Mouse (Mus musculus) megakaryocyte progenitor cell, adult 5-6 weeks (primary cell): ENCODE measurements at regions not wholly inside any gene's neighbourhood (a gene's known extent, or its start where the extent isn't known, plus 50 kb on each side); places are given as distances from the start of the nearest gene placed in this dataset.

Experiments
- ATAC-seq: replicated peaks from 2 replicates; pipeline ENCODE4 v1.8.0; 2016; ENCODE audit warnings: mild to moderate bottlenecking, moderate TSS enrichment, inconsistent platforms; ENCODE audit not compliant: poor library complexity

DNA sequence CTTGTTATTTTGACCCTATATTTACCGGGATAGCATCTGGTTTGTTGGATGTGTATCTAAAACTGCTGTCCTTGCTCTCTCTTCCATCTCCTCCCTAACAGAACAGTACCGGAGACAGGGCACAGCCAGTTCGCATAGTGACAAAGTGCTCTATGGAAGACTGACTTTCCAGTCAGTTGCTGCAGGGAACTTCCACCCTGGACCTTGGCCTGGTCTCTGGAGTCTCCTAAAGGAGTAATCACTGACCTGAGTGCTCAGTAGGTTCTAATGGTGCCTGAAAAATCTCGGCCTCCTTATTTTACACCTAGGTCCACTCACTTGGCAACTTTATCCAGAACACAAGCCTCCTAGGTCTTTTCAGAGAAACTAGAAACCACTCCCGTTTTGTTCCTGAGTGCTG lies 130.9 kb upstream of the Hmgn3 start:
- no peak for ATAC-seq

DNA sequence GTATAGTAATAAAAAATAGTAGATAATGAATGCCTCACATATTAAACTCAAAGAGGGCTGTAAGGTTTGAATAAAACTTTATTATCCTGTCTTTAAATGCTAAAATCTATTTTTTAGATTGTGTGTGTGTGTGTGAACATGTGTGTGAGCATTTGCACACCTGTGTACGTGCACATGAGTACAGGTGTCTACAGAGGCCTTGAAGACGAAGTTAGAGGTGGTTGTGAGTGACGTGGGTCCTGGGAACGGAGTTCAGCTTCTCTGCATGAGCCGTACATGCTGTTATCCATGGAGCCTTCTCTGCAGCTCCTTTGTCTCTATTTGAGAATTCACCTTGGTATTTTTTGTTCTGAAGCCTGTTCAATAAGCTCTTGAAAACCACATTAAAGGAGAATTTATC lies 129.8 kb upstream of the Hmgn3 start:
- ATAC-seq = no peak

- no peak for ATAC-seq
These were observed 127.0 kb upstream of the Hmgn3 start for GRCm38 (mm10) chr9:83273361-83273975.

DNA sequence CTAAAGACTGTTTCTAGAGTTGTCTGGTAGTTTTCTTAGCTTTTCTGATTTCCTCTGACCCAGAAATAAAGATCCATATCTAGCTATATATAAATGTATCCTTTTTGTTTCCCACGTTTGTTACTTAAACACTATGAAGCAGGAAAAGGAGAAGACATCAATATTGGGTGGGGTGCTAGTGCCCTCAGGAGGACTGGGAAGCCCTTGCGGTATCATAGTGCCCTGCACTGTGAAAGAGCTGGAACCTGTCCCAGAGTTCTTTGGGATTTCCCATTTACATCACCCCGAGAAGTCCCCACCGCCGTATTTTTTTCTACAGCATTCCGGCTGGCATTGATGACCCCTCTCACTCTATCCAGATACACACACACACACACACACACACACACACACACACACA lies 119.3 kb upstream of the Hmgn3 start:
- 0 out of 2 replicates have a peak, but pooled peaks have one; percentile 37 for ATAC-seq

GRCm38 (mm10) chr9:83259511-83259910 lies 113.0 kb upstream of the Hmgn3 start:
- ATAC-seq = no peak

DNA sequence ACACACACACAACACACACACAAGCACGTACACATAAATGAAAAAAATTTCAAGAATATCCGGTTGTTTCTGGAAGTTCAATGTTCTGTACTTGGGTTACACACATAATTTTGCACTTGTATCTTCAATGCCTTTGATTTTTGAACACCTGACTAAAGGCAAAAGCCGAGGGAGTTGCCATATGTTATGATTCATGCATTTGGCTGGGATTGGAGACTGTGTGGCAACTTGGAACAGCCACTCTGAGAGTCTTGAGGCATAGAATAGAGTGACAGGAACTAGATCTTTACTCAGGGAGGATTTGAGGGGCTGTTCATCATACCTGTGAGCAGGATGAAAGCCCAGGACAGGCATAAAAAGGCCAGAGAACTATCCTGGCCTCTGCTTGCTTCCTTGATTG lies 112.5 kb upstream of the Hmgn3 start:
- ATAC-seq = no peak

GRCm38 (mm10) chr9:83258476-83258875 lies 112.0 kb upstream of the Hmgn3 start:
- ATAC-seq = no peak

DNA sequence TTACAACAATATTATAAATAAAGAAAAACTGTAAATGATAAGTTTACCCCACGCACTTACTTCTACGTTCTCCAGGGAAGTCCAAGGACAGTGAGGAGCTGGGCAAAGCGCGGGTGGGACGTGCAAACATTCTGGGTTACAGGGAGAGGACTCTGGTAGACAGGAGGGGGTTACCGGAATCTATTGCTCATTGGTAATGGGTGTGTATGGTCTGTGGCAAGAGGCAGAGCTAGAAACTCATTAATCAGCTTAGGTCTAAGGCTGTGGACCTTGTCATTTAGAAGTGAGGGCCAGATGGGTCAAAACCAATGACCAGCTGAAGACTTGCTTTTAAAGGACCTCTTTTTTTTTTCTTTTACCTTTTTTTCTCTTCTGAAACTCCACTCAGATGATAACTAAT lies 107.9 kb upstream of the Hmgn3 start:
- no peak for ATAC-seq

DNA sequence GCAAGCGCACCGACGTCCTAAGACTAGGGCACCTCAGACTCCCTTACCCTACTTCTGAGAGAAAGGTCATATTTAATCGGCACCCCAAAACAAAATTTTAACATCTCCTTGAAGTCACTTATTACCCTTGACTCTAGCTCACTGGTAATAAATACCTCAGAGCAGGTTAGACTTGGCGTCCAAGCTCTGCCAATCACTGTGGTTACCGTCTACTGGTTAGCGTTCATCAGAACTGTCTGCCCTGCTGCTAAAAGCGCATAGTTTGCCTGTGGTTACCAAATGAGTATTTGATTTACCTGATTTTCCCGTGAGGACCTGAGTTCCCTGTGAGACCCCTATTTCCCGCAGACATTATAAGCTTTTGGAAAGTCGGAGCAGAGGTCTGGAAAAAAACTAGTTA lies 107.3 kb upstream of the Hmgn3 start:
- ATAC-seq = no peak

DNA sequence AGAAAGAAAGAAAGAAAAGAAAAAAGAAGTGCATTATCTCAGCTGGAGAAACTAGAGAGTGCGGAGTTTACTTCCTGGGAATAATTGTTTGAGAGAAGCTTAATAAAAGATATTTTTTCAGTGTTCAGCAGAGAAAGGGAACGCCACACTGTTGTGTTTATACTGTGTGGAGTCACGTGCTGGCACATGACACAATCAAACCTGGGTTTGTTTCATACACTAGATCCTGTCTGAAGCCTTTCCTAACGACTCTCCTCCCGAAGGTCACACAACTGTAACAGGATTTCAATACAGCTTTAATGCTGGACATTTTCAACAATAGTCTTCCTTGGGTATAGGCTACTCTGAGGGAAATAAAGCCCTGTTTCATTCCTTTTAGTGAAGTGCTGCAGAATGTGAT lies 105.3 kb upstream of the Hmgn3 start:
- ATAC-seq = no peak

GRCm38 (mm10) chr9:83249871-83250270 lies 103.4 kb upstream of the Hmgn3 start:
- ATAC-seq = no peak

DNA sequence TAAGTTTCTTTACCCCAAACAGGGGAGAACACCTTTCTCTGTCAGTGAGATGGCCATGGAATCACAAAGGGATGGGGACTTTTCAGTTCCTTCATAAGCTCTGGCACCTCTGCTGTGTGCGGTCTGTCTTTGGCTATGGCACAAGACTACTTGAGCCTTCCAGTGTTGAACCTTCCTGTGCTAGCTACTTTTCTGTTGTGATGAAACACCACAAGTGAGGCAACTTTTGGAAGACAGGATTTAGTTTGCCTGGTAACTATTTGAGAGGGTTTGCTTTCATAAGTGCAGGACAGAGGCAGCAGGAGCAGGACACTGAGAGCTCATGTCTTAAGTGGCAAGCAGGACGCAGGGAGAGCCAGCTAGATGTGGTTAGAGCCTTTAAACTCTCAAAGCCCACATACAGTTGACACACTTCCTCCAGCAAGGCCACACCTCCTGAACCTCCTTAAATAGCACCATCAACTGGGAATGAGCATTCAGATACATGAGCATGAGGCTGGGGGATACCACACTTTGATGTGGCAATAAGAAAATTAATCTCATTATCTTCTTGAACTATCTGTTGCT lies 101.8 kb upstream of the Hmgn3 start:
- peak; percentile 54 for ATAC-seq

DNA sequence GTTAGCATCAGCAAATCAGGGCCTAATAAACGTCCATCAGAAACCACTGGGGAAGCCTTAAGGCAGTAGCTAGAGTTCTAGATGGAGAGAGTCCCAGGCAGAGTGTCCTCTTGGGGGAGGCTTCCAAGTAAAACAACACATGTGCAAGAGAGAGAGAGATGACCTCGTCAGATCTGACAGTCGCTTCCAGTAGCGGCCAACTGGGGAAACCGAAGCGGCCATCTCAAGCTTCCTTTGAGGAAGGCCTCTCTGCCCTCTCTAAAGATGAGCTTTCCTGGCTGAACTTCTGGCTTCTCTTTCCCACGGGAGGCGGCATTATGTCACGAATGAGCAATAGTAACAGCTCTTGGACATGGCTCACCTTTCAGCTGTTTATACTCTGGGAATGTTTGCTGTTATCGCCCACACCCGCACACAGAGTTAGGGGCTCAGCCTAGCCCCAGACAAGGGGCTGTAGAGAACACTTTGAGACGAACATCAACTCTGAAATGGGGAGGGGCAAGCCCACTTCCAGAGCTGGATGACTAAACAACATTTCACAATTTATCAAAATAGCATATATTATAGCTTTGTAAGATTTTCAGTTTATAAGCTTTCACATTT lies 100.7 kb upstream of the Hmgn3 start:
- no peak for ATAC-seq

GRCm38 (mm10) chr9:83241119-83241518 lies 94.6 kb upstream of the Hmgn3 start:
- no peak for ATAC-seq

DNA sequence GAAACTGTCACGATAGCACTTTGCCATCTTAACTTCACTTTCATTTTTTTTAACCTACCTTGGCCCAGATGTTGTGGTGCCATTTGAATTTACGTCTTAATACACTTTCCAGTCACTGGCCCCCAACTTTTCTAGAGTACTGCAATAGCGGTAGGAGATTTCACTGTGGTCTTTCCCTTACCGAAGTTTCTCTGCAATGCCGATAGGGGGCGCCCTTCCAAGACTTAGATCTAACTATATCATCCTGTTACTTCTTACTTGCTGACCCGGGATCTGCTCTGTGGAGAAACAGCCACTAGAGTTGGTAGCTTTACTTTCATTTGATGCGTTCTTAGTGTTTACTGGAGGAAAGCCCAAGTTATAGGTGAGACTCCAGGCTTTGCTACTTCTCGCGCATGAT lies 92.6 kb upstream of the Hmgn3 start:
- ATAC-seq = no peak

GRCm38 (mm10) chr9:83221866-83222265 lies 75.4 kb upstream of the Hmgn3 start:
- no peak for ATAC-seq

- no peak for ATAC-seq
These were observed 56.1 kb upstream of the Hmgn3 start for GRCm38 (mm10) chr9:83202583-83202982.

GRCm38 (mm10) chr9:83199771-83200170 lies 53.3 kb upstream of the Hmgn3 start:
- no peak for ATAC-seq

DNA sequence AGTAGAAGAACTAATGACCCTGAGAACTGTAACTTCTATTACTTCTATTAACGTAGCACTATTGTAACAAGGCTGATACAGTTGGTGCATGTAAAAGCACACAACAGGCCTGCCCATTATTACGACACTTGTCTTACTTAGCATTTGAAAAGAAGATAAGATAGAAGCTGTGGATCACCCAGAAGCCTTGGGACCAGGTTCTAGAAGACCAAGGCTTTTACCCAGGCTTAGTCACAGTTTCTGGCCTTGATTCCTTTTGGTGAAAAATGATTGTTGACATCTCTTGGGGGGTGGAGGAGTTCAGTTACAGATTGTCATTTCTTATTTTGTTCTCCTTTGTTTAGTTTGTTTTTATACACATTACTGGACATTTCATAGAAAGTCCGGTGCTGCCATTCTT lies 52.7 kb upstream of the Hmgn3 start:
- no peak for ATAC-seq

GRCm38 (mm10) chr9:83197013-83197412 lies 50.5 kb upstream of the Hmgn3 start:
- no peak for ATAC-seq
